Mouse (Mus musculus): ENCODE results near the gene A930033H14Rik. TPM values are rescaled to one million over a fixed set of nuclear protein-coding genes. Genes with fewer than 3 reads are reported as not detected.

A930033H14Rik gene
- polyA plus RNA-seq, 1 experiment from 2014 or later: 0.87 TPM

DNA sequence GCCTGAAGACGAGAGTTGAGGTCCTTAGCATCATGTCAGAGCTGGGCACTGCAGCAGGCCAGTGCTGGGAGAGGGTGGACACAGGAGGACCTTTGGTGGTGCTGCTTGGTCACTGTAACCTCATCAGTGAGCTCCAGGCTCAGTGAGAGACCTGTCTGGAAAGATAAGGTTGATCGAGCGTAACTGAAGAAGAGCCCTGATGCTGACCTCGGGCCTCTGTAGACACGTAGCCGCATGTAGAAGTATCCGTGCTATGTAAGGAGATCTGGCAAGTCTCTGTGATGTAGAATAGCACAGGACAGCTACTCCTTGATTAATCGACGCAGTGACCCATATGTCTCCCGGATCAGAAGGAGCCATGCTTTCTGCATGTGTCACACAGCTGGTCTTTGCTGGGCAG is 19.2 kb downstream of the A930033H14Rik start:
- Histone ChIP-seq H3K79me2 (ENCODE audit: inconsistent target) (no peaks in the 10 kb centered on the region), H3K36me3 (ENCODE audit: inconsistent target) (no peaks in the 10 kb centered on the region), H3K27ac (no peak overlapping the region), H3K4me3 (ENCODE audit: inconsistent target) (no peak overlapping the region)
- WGBS (ENCODE audit: missing documents): 96% methylated on average over 10 of the region's 10 CpGs

GRCm38 (mm10) chr10:69192266-69192665 is 20.6 kb downstream of the A930033H14Rik start:
- Histone ChIP-seq H3K36me3 (ENCODE audit: inconsistent target) (no peaks in the 10 kb centered on the region), H3K4me3 (ENCODE audit: inconsistent target) (no peak overlapping the region), H3K27ac (no peak overlapping the region), H3K79me2 (ENCODE audit: inconsistent target) (no peaks in the 10 kb centered on the region)
- WGBS (ENCODE audit: missing documents): 94% methylated on average over 5 of the region's 5 CpGs

DNA sequence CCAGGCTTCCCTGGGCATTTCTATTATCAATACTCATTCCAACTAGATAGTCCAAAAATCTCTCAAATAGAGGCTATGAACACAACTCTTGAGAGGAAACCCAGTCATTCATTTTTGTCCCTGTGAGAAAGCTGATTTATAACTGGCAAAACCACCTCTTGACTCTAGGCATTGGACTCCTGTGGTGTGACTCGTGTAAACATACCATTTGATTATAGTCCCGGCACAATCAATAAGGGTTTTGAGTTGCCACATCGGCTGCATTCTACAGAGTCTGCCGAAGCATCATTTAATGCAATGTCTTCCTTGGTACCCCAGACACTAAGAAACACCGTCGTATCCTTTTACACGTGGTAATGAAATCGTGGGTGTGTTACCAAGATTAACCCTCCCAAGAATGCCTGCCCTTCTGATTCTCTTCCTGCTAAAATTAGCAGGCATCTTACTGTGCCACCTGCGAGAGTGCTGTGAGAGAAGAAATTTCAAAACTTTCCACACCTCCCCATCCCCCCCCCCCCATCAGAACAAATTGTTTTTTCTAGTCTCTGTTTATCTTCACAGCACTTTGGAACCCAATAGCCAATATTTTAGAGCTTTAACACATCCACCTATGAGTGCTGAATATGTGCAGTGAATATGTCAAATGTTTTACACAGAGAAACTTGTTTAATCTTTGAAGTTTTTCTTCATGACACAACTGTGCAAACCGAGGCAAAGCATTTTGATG is 22.3 kb downstream of the A930033H14Rik start:
- H3K36me3 ChIP-seq (ENCODE audit: inconsistent target): no peaks in the 10 kb centered on the region
- H3K79me2 ChIP-seq (ENCODE audit: inconsistent target): no peaks in the 10 kb centered on the region
- no peak overlapping the region for H3K27ac ChIP-seq
- 89% methylated on average over 10 of the region's 10 CpGs for WGBS (ENCODE audit: missing documents)
- no peak overlapping the region for H3K4me3 ChIP-seq (ENCODE audit: inconsistent target)

DNA sequence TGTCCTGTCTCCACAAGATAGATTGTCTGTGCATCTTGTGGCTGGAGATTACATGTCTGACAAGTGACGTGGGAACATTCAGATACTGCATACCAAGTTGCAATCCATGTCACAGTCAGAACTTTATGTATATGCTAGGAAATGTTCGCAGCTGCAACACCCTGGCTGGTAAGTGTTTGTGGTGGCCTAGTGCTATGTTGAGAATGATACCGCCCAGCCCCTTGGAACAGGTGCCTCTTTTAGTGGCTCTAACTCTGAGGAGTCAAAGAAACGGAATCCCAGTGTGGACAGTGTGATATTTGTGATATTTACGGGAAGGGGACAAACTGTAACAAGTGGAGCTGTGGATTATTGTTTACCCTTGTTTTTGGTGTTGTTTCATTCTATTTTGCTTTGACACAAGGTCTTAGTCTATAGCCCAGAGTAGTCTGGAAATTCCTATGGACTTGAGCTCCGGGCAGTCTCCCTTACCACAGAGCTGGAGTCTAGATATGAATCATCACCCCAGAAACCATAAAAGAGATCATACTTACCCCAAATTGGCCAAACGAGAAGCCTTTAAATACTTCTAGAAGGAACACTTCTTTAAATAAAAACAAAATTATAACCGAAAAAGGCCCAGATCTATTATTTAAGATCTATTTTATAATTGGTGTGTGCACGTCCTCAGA is 25.0 kb downstream of the A930033H14Rik start:
- no peaks in the 10 kb centered on the region for H3K79me2 ChIP-seq (ENCODE audit: inconsistent target)
- 95% methylated on average over 9 of the region's 9 CpGs for WGBS (ENCODE audit: missing documents)
- H3K4me3 ChIP-seq (ENCODE audit: inconsistent target): no peak overlapping the region
- no peaks in the 10 kb centered on the region for H3K36me3 ChIP-seq (ENCODE audit: inconsistent target)
- no peak overlapping the region for H3K27ac ChIP-seq

- H3K4me3 ChIP-seq (ENCODE audit: inconsistent target): peak overlapping the region; percentile 12; the same call in 1 of the 2 replicates
- H3K36me3 ChIP-seq (ENCODE audit: inconsistent target): no peaks in the 10 kb centered on the region
- H3K79me2 ChIP-seq (ENCODE audit: inconsistent target): no peaks in the 10 kb centered on the region
- peak overlapping the region; percentile 90 for H3K27ac ChIP-seq
- WGBS (ENCODE audit: missing documents): 14% methylated on average over 20 of the region's 21 CpGs
Measured at GRCm38 (mm10) chr10:69185894-69186893, 26.7 kb downstream of the A930033H14Rik start.

DNA sequence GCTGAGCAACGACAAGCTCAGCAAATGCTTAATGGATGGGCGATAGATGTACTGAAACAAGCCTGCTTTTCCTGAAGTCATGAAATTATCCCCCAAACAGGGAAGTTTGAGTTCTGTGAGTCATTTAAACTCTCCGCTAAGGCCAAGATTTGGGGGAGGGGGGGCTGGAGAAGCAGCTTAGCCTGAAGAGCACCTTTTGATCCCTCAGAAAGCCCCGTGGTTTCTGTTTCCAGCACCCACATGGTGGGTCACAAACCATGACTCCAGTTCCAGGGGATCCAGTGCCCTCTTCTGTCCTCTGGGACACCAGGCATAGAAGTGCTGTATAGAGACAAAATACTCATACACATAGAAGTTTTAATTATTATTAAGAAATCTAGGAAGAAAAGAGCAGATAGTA is 27.5 kb downstream of the A930033H14Rik start:
- Histone ChIP-seq H3K27ac (peak overlapping the region; percentile 90), H3K79me2 (ENCODE audit: inconsistent target) (no peaks in the 10 kb centered on the region), H3K36me3 (ENCODE audit: inconsistent target) (no peaks in the 10 kb centered on the region), H3K4me3 (ENCODE audit: inconsistent target) (no peak overlapping the region)
- 24% methylated on average over 4 of the region's 4 CpGs for WGBS (ENCODE audit: missing documents)

GRCm38 (mm10) chr10:69184903-69185302 is 28.0 kb downstream of the A930033H14Rik start:
- H3K4me3 ChIP-seq (ENCODE audit: inconsistent target): no peak overlapping the region
- no peaks in the 10 kb centered on the region for H3K36me3 ChIP-seq (ENCODE audit: inconsistent target)
- H3K79me2 ChIP-seq (ENCODE audit: inconsistent target): no peaks in the 10 kb centered on the region
- H3K27ac ChIP-seq: peak overlapping the region; percentile 90
- 67% methylated on average over 4 of the region's 4 CpGs for WGBS (ENCODE audit: missing documents)

DNA sequence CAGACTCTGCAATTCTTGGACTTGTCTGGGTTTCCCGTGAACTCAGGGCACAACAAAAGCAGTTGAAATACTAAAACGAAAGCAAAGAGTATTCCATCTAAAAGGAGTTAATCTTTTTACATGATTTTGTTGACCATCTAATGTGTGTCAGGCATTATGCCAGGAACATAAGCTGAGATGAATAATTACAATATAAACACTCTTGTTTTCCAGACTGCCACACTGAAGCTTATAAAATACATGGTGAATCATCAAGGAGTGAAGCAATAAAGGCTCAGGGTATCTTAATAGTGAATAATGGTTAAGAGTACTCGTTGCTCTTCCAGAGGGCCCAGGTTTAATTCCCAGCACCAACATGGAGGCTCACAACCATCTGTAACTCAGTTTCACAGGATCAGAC is 31.9 kb downstream of the A930033H14Rik start:
- Histone ChIP-seq H3K79me2 (ENCODE audit: inconsistent target) (no peaks in the 10 kb centered on the region), H3K27ac (no peak overlapping the region), H3K36me3 (ENCODE audit: inconsistent target) (no peaks in the 10 kb centered on the region), H3K4me3 (ENCODE audit: inconsistent target) (no peak overlapping the region)
- WGBS (ENCODE audit: missing documents): 78% methylated on average over 3 of the region's 3 CpGs

DNA sequence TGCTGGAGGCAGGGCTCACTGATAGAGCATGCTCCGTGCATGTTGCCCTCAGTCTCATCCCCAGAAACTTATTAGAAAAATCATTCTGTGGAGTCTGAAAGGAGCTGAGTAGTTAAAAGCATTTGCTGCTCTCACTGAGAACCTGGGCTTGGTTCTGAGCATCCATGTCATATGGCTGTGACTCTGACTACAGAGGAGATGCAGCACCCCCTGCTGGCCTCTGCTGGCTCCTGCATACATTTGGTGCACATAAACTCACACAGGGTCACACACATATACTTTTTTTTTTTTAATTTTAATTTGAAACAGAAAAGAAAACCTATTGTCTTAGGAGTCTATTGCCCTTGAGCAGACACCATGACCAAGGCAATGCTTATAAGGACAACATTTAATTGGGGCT is 33.6 kb downstream of the A930033H14Rik start:
- H3K4me3 ChIP-seq (ENCODE audit: inconsistent target): no peak overlapping the region
- WGBS (ENCODE audit: missing documents): 89% methylated on average over 1 of the region's 1 CpGs
- H3K79me2 ChIP-seq (ENCODE audit: inconsistent target): no peaks in the 10 kb centered on the region
- no peak overlapping the region for H3K27ac ChIP-seq
- H3K36me3 ChIP-seq (ENCODE audit: inconsistent target): no peaks in the 10 kb centered on the region

DNA sequence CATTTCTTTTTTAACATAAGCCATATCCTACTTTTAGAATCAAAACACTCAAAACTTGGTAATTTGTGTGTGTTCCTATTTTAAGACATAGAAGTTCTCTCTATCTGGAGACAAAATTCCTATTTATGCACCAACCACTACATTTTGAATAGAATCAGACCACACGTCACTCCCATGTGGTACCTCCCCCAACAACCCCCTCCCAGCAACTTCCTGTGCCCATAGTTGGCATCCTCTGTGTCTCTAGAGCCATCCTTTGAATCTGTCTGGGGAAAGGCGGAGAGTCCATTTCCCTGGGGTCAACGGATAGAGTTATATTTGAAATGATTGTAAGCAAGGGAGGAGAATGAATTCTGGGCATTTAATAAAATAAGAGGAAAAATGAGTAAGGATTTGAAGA is 36.8 kb downstream of the A930033H14Rik start:
- no peaks in the 10 kb centered on the region for H3K36me3 ChIP-seq (ENCODE audit: inconsistent target)
- H3K4me3 ChIP-seq (ENCODE audit: inconsistent target): no peak overlapping the region
- H3K79me2 ChIP-seq (ENCODE audit: inconsistent target): no peaks in the 10 kb centered on the region
- WGBS (ENCODE audit: missing documents): 73% methylated on average over 3 of the region's 3 CpGs
- H3K27ac ChIP-seq: no peak overlapping the region

DNA sequence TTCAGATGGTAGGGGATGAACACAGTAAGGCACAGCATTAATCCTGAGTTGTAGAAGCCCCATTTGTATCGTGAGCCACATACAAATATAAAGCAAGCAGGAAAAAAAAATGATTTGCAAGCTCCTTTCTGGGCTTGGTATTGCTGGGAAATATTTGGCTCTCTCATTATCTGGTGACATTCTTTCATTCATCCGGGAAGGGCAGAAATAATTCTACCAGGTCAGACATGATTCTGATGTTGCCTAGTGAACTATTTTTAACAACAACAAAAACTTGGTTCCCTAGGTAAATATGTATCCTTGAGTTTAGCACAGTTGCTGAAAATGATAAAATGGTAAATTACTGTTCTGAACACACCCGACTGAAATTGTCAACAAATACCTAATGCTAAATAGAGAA is 40.5 kb downstream of the A930033H14Rik start:
- 90% methylated on average over 3 of the region's 3 CpGs for WGBS (ENCODE audit: missing documents)
- no peak overlapping the region for H3K27ac ChIP-seq
- H3K4me3 ChIP-seq (ENCODE audit: inconsistent target): no peak overlapping the region
- no peaks in the 10 kb centered on the region for H3K36me3 ChIP-seq (ENCODE audit: inconsistent target)
- H3K79me2 ChIP-seq (ENCODE audit: inconsistent target): no peaks in the 10 kb centered on the region

DNA sequence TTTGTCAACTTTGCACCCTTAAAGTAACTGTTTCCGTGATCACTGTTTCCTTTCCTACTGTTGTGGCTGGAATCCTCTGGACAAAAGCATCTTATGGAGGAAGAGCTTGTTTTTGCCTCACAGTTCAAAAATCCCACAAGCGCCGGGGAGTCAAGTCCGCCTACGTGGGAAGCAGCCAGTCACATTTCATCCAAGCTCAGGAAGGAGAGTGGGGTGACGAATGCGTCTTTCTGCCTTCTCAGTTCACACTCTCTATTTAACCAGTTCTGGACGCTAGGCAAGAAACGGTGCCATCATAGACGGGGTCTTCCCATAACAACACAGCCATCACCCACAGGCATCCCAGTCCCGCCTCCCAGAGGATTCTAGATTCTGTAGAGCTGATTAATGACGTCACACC is 46.4 kb downstream of the A930033H14Rik start:
- Histone ChIP-seq H3K4me3 (ENCODE audit: inconsistent target) (no peak overlapping the region), H3K36me3 (ENCODE audit: inconsistent target) (no peaks in the 10 kb centered on the region), H3K27ac (no peak overlapping the region), H3K79me2 (ENCODE audit: inconsistent target) (no peaks in the 10 kb centered on the region)
- 68% methylated on average over 12 of the region's 12 CpGs for WGBS (ENCODE audit: missing documents)

GRCm38 (mm10) chr10:69165847-69166246 is 47.1 kb downstream of the A930033H14Rik start:
- H3K36me3 ChIP-seq (ENCODE audit: inconsistent target): no peaks in the 10 kb centered on the region
- no peaks in the 10 kb centered on the region for H3K79me2 ChIP-seq (ENCODE audit: inconsistent target)
- 92% methylated on average over 3 of the region's 3 CpGs for WGBS (ENCODE audit: missing documents)
- no peak overlapping the region for H3K4me3 ChIP-seq (ENCODE audit: inconsistent target)
- no peak overlapping the region for H3K27ac ChIP-seq

DNA sequence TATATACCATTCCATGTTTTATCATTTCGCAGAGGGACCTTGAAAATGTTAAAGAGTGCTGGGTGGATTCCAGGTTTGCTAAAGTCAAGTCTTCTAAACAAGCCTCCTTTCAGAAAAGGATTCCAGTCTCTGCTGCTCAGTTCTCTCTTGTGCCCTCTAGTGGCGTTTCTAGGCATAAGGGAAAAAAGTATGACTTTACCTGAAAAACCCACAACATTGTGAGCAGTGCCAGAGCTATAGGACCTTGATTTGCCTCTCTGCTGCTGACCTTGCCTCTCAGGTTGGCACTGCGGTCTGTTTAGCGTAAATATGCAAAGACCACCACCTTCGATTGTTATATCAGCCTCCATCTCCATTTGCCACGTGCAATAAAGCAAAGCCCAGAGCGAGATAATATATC is 47.8 kb downstream of the A930033H14Rik start:
- WGBS (ENCODE audit: missing documents): 64% methylated on average over 7 of the region's 7 CpGs
- Histone ChIP-seq H3K79me2 (ENCODE audit: inconsistent target) (no peaks in the 10 kb centered on the region), H3K36me3 (ENCODE audit: inconsistent target) (no peaks in the 10 kb centered on the region), H3K4me3 (ENCODE audit: inconsistent target) (no peak overlapping the region), H3K27ac (no peak overlapping the region)

Data from macrophage (primary cell).